ENCODE assay signal across 16 mouse cellular contexts in genomic region chr1:75010203-75010602, GRCm38 (mm10). TPM values are rescaled to one million over a fixed set of nuclear protein-coding genes. Genes with fewer than 3 reads are reported as not detected.
"Had no signal": no experiment of that assay in that cellular context is flagged by ENCODE, and none has a peak within 500 bp of the region (broad histone marks: within the 10 kb centered on the region; RNA-seq: fewer than 3 reads in every experiment).

No protein-coding gene starts in this region.

- H3K27me3 ChIP-seq: hindbrain, embryonic 15.5 days; lung, embryonic 15.5 days; midbrain, embryonic 13.5 days had no signal

- DNase-seq: kidney, postnatal 10 days; layer of hippocampus, adult 9-11 months; lung, adult 18-20 months; lung, postnatal 10 days; lung, postnatal 36 days; thymus, postnatal 36 days had no signal

- H3K4me3 ChIP-seq: hindbrain, embryonic 15.5 days; layer of hippocampus, adult 2 months; lung, embryonic 15.5 days; megakaryocyte, embryonic 14.5 days; midbrain, embryonic 10.5 days; midbrain, embryonic 13.5 days; myocyte had no signal

- H3K36me3 ChIP-seq: hindbrain, embryonic 15.5 days; lung, embryonic 15.5 days; midbrain, embryonic 10.5 days; midbrain, embryonic 13.5 days had no signal

- H3K27ac ChIP-seq: hindbrain, embryonic 15.5 days; layer of hippocampus, adult 2 months; lung, embryonic 15.5 days; midbrain, embryonic 10.5 days; midbrain, embryonic 13.5 days had no signal

- H3K4me2 ChIP-seq: hindbrain, embryonic 15.5 days; lung, embryonic 15.5 days; midbrain, embryonic 13.5 days had no signal

- H3K9ac ChIP-seq: hindbrain, embryonic 15.5 days; lung, embryonic 15.5 days; midbrain, embryonic 13.5 days had no signal

- H3K9me3 ChIP-seq: hindbrain, embryonic 15.5 days; lung, embryonic 15.5 days; megakaryocyte, embryonic 14.5 days; midbrain, embryonic 10.5 days; midbrain, embryonic 13.5 days had no signal

- ATAC-seq: intestine, postnatal 0 days; midbrain, embryonic 13.5 days; midbrain, embryonic 16.5 days had no signal

- H3K4me1 ChIP-seq: hindbrain, embryonic 15.5 days; megakaryocyte, embryonic 14.5 days; midbrain, embryonic 13.5 days had no signal

RNA-seq across cellular contexts. Expression of gene Ihh, which starts 58.7 kb away (rescaled TPM):
- polyA plus RNA-seq: neural tube, embryonic 11.5 days had no signal
